Mouse (Mus musculus) lung, postnatal 10 days (tissue): ENCODE results near the gene Smtn.
A peak's percentile ranks its signal among the peaks of the same experiment; 100 is the strongest.

Experiments
- DNase-seq: peaks from one replicate; pipeline ENCODE4 v3.0.0; 2021

The Smtn gene

DNA sequence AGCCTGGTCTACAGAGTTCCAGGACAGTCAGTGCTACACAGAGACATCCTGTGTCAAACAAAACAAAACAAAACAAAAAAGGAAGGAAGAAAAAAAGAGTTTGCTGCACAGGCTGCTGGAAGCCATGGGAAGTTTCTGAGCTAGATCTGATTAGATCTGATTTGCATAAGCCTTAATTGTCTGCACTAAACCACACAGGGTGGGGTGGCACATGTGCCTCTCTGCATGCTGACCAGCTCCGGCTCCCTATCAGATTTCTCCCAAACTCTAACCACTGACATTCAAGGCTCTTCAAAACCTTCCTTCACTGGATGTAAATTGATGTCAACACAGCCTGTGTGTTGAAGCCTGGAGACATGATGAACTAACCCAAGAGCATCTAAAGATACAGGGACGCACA lies 6.6 kb upstream of the Smtn start:
- no peak for DNase-seq

DNA sequence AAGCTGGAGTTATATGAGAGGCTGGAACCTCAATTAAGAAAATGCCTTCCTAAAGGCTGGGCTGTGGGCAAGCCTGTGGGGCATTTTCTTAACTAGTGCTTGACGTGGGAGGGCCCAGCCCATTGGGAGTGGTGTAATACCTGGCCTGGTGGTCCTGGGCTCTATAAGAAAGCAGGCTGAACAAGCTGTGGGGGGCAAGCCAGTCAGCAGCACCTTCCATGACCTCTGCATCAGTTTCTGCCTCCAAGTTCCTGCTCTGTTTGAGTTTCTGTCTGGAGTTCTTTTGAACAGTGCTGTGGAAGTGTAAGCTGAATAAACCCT lies 5.8 kb upstream of the Smtn start:
- no peak for DNase-seq

DNA sequence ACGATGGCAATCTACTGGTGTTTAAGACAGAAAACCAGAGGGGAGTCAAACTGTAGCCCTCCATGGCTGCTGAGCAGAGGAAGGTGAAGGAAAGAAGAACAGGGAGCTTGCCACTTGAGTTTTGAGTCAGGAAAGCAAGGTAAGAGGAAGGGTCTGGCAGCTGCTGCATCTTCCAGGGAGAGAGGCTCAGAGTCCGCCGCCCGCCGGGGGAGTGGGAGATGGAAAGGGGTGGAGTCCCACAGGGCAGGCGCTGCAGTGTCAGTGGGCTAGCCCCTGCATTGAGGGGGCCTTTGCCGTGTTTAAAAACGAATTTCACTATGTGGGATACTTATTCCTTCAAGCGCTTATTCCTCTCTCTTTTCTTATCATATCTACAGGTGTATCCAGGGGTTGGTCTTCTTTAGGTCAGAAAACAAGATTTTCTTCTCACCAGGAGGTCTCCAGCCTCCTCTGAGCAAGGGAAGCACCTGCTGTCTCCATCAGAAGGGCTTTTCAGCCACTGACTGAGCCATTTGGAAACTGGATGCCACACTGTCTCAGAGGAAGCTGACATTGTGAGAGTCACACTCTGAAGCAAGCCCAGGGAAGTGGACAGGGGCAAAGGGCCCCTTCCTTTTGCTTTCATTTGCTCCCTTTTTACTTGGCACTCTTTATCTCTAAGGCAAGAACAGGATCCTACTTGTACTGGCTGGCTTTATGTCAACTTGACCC lies 5.3 kb upstream of the Smtn start:
- no peak for DNase-seq

- DNase-seq = no peak
Observed at GRCm38 (mm10) chr11:3544409-3544808, 4.0 kb upstream of the Smtn start.

DNA sequence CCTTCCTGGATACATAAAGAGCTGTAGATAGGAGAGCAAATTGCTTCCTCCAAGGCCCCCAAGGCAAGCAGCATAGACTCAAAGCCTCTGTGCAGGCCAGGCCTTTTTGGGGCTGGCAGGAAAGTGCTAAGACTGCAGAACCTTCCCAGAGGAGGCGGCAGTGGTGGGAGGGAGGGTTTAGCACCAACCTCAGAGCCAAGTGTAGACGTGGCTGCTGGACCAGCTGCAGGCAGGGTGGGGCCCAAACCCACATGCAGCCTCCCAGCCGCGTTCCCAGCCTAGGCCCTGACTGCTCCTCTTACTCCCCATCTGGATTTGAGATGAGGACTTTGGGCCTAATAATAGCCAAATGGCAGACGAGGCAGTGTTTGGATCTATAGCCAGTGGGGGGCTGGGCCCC lies 2.6 kb upstream of the Smtn start:
- DNase-seq = peak; percentile 86

DNA sequence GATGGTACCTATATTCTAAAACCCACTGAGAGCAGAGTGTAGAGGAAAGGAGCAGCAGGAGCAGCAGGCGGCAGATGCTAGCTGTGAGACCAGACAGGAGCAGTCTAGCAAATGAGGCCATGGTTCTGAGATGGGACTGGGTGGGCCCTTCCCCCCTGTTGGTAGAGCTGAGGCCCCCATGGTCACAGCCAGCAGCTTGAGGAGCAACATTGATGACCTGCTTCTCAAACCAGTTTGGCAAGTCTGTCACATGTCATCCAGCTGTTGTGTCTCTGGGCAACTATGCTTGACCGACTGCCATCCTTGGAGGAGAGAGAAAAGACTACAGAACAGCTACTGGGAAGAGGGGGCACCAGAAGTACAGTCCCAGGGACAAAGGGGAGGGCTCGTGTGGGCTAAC lies 1.5 kb upstream of the Smtn start:
- DNase-seq = peak; percentile 56

- DNase-seq = no peak
Observed at GRCm38 (mm10) chr11:3539826-3540196, 601 bp downstream of the Smtn start.

- peak; percentile 98 for DNase-seq
Observed at GRCm38 (mm10) chr11:3539111-3539825, 1.1 kb downstream of the Smtn start.

DNA sequence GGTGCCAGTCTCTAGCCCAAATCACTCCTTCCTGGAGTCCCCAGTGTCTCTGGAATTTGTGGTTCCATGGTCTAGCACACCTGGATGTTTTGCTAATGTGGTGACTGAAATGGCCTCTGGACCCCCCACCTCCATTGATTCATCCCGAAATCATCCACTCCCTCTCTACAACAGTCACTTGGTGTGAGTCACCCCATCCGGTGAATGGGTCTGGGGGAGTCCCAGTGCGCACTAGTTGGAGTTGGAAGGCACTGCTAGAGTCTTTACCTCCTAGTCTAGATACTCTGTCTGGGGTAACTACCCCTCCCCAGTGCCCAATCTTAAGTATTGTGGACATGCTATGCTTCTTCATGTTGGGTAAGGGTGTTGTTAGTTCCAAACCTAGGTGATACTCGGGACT lies 2.1 kb downstream of the Smtn start:
- DNase-seq = no peak

- DNase-seq = no peak
Observed at GRCm38 (mm10) chr11:3537711-3538110, 2.7 kb downstream of the Smtn start.

GRCm38 (mm10) chr11:3536745-3537333 lies 3.6 kb downstream of the Smtn start:
- DNase-seq = no peak

DNA sequence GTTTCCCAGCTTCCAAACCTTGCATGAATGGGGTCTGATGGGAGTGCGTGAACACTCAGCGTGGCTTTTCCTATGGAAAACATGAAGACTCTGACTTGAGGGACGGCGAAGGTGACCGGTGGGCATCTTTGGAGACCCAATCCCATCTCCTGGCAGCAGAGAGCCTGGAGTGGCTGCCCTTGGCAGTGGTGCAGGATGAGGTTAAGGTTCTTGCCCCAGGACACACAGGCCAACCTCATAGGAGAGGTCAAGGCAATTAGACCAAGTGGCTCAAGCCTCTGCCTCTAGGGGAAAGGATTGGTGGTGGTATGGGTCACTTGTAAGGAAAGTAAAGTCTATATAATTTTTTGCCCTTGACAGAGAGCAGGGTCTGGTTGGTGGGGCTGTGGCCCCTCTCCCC lies 4.3 kb downstream of the Smtn start:
- DNase-seq = no peak

DNA sequence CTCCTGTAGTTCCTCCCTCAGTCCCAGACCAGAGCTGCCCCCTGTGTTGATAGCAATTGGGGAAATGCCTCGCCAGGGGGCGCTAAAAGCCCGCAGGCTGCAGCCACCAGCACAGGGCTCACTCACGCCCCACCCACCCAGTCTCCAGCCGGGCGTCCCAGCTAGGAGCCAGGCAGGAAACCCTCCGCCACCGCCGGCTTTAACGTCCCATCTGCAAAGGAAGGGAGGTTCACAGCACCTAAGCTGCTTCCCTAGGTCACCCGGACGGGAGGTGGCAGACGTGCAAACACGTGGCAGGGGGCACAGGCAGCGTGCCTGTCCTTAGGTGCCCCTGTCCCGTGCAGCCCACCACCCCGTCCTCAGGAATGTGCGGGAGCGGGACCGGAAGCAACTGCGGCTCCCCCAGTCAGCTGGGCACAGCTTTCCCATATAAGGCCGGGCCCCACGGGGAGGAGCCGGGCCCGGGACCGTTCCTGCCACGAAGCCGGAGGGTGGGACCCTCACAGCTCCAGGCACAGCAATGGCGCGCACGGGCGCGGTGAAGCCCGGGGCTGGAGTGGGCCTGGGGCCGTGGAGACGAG lies 4.9 kb downstream of the Smtn start:
- DNase-seq = peak; percentile 98

DNA sequence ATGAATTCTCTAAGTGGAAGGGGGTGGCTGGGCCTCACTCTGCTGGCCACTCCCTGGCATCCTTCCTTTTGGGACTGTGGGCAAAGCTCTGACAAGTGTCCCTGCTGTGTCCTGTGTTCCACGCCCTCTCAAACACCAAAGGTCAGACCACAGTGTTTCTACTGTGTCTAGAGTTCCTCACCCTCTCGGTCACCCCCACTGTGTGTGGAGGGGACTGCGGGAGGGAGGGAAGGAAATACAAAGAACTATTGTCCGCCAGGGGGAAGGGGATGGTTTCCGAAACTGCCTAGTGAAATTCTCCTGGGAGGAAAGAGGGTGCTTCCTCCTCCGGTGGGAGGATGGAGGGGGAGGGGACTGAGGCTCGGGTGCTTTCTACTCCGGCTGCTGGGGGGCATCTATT lies 5.5 kb downstream of the Smtn start:
- DNase-seq = no peak

DNA sequence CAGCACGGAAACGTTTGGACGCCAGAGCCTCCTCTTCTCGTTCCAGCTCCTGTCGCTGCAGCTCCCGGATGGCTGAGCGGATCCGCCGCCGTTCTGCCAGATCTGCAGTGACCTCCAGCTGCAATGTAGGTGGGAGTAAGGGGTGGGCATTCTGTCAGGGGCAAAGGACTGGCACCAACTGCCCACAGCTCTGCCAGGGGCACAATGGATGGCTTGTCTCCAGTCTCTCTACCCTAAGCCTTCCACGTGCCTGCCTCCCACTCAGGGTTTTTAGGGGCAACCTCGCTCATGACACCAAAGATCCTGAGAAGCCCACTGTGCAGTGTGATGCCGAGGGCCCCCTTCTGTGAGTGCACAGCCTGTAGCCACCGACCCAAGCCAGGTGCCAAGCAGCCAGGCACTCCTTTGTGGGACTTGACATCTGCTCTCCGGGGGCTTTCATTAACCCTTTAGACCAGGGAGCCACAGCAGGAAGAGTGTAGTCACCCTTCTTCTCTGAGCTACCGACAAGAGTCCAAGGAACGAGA lies 6.9 kb downstream of the Smtn start:
- DNase-seq = no peak

DNA sequence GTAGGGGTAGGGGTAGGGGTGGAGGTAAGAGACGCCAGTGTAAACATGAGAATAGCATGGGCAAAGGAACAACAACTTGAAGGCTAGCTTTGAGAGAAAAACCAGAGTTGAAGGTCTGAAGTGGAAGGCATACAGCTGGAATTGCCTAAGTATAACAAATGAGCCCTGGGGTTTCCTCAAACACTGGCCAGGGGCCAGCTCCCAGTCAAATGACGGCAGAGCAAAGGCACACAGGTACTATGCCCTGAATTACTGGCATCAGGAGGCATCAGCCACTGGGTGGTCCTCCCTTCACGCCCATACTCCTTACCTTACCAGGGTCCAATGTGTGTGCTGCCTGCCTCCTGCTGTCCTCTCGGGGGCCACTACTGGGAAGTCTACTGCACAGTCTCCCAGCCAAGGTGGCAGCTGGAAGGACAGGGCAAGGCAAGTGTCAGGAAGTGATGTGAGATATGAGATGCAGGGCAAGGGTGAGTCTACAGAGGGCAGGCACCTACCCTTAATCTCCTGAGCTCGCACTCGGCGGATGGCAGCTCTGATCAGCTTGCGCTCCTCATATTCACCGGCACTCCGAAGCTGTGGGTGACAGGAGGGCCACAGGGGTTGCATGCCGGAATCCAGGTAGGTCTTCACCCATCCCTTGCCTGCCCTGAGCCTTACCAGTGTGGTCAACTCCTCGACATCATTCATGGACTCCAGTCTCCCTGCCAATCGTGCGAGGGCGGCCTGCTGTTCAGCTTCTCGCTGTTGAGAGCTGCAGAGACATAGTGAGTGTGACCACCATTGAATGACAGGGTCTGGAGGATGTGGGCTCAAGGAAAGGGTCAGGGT lies 8.1 kb downstream of the Smtn start:
- no peak for DNase-seq

- DNase-seq = peak; percentile 21
Observed at GRCm38 (mm10) chr11:3531634-3532033, 8.8 kb downstream of the Smtn start.

- DNase-seq = peak; percentile 1
Observed at GRCm38 (mm10) chr11:3530731-3531130, 9.7 kb downstream of the Smtn start.

- peak; percentile 51 for DNase-seq
Observed at GRCm38 (mm10) chr11:3529476-3530252, 10.7 kb downstream of the Smtn start.

GRCm38 (mm10) chr11:3528208-3528607 lies 12.2 kb downstream of the Smtn start:
- no peak for DNase-seq

DNA sequence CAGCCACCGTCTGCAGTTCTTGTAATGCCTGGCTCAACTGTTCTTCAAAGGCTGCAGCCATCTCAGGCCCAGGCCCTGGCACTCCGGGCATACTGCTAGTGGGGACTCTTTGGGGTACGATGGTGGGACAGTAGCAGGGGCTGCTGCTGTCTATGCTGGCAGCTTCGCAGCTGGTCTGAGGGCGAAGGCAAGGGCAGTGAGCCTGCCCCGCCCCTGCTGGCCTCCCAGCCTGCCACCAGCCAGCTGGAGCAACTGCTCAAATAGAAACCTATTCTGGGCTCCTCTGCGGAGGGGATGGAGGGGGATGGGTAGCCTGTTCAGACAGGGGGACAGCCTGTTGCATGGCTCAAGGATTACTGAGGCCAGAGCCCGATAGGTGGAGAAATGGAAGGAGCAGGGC lies 12.6 kb downstream of the Smtn start:
- no peak for DNase-seq
